Mouse (Mus musculus) stomach, postnatal 0 days (tissue): ENCODE results near the gene Flcn. TPM values are rescaled to one million over a fixed set of nuclear protein-coding genes. Genes with fewer than 3 reads are reported as not detected.

Experiments
- ATAC-seq: fragments of 200-750 bp; cut with Nextera tagmentation; 2 replicates; pipeline ENCODE4 v1.8.0; 2017; ENCODE audit not compliant: low FRiP score, low TSS enrichment
- DNase-seq: peaks from one replicate; pipeline ENCODE4 v3.0.0-alpha.2; 2016; ENCODE audit warnings: low spot score
- H3K27ac ChIP-seq: fragments of 300-500 bp; sonication (generic); replicated peaks from 2 replicates; pipeline ENCODE4 v1.5.1; 2014; ENCODE audit warnings: mild to moderate bottlenecking, control low read depth
- H3K27me3 ChIP-seq: fragments of 300-500 bp; sonication (generic); 2 replicates; pipeline ENCODE4 v1.6.1; 2014; ENCODE audit warnings: low read length; ENCODE audit not compliant: control insufficient read depth, insufficient read depth
- H3K36me3 ChIP-seq: fragments of 300-500 bp; sonication (generic); 2 replicates; pipeline ENCODE4 v1.6.1; 2014; ENCODE audit warnings: low read length, mixed read lengths; ENCODE audit not compliant: control insufficient read depth, insufficient read depth
- H3K4me1 ChIP-seq: fragments of 300-500 bp; sonication (generic); replicated peaks from 2 replicates; pipeline ENCODE4 v1.6.1; 2014; ENCODE audit warnings: antibody characterized with exemption; ENCODE audit not compliant: control insufficient read depth, insufficient read depth
- H3K4me2 ChIP-seq: fragments of 300-500 bp; sonication (generic); replicated peaks from 2 replicates; pipeline ENCODE4 v1.6.1; 2014; ENCODE audit warnings: low read depth, mild to moderate bottlenecking, control low read depth, moderate library complexity
- H3K4me3 ChIP-seq: fragments of 300-500 bp; sonication (generic); 2 replicates; pipeline ENCODE4 v1.5.1; 2014; ENCODE audit warnings: low read depth, low read length, control low read depth
- H3K9ac ChIP-seq: fragments of 300-500 bp; sonication (generic); 2 replicates; pipeline ENCODE4 v1.6.1; 2014; ENCODE audit warnings: mild to moderate bottlenecking, low read length, control low read depth, mixed read lengths
- H3K9me3 ChIP-seq: fragments of 300-500 bp; sonication (generic); 2 replicates; pipeline ENCODE4 v1.6.1; 2016; ENCODE audit warnings: low read length; ENCODE audit not compliant: control insufficient read depth
- CTCF ChIP-seq: IDR thresholded peaks from 2 replicates; pipeline ENCODE4 v1.5.1; 2016; ENCODE audit warnings: antibody characterized with exemption, low read depth, mild to moderate bottlenecking, moderate library complexity
- EP300 ChIP-seq: optimal IDR thresholded peaks from 2 replicates; pipeline ENCODE3; 2016; ENCODE audit warnings: antibody characterized with exemption
- WGBS: fragments of 180-500 bp; shearing (Covaris S2); extraction: QIAGEN DNeasy Blood & Tissue Kit; methylation state at CpG from one replicate; pipeline ENCODE4 v1.1.7; 2014; 5-methylcytosine and 5-hydroxymethylcytosine counted together
- polyA plus RNA-seq: library from polyadenylated mRNA; unstranded; fragments of >200 nt; fragmentation: Nextera tagmentation; extraction: Ambion mirVana; gene quantifications from 2 replicates; pipeline ENCODE4 v1.2.1, GENCODE M21; 2015

Gene Flcn
- polyA plus RNA-seq, 1 experiment from 2014 or later = 16.1 TPM

DNA sequence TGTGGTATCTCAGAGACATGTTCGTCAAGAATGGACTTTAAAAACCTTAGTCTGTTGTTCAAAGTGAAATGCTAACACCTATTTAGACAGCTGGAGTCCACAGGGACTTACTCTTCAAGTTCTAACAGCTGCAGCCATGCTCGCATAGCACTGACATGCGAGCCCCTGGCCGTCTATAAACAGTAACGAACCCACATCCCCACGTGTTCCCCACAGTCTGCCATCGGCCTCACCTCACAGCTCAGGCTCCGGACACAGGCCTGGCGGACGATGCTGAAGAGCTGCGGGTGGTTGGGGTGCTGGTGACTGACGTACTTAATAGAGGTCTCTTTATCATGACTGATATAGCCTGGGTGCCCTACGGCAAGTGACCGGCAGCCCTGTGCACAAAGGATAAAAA lies 6.3 kb downstream of the Flcn start:
- no peaks in the 10 kb centered on the region for H3K27me3 ChIP-seq
- DNase-seq (no peak), ATAC-seq (no peak)
- H3K36me3 ChIP-seq = peaks cover 55% of the 10 kb centered on the region
- WGBS = 93% methylated on average over 14 of the region's 14 CpGs
- H3K27ac ChIP-seq = no peak overlapping the region
- H3K4me2 ChIP-seq = no peak overlapping the region
- TF ChIP-seq CTCF = no peak
- no peak for TF ChIP-seq EP300
- H3K9ac ChIP-seq = no peak overlapping the region
- no peaks in the 10 kb centered on the region for H3K9me3 ChIP-seq
- H3K4me3 ChIP-seq = no peak overlapping the region
- H3K4me1 ChIP-seq = 0 out of 2 replicates have a peak, but pooled peaks cover 2% of the 10 kb centered on the region

GRCm38 (mm10) chr11:59801881-59802280 lies 7.9 kb downstream of the Flcn start:
- ATAC-seq (no peak), DNase-seq (no peak)
- no peak overlapping the region for H3K9ac ChIP-seq
- H3K4me3 ChIP-seq = no peak overlapping the region
- no peaks in the 10 kb centered on the region for H3K4me1 ChIP-seq
- H3K36me3 ChIP-seq = peaks cover 62% of the 10 kb centered on the region
- H3K9me3 ChIP-seq = no peaks in the 10 kb centered on the region
- H3K27me3 ChIP-seq = no peaks in the 10 kb centered on the region
- 95% methylated on average over 8 of the region's 8 CpGs for WGBS
- no peak overlapping the region for H3K4me2 ChIP-seq
- no peak overlapping the region for H3K27ac ChIP-seq
- TF ChIP-seq EP300 (no peak), CTCF (no peak)

DNA sequence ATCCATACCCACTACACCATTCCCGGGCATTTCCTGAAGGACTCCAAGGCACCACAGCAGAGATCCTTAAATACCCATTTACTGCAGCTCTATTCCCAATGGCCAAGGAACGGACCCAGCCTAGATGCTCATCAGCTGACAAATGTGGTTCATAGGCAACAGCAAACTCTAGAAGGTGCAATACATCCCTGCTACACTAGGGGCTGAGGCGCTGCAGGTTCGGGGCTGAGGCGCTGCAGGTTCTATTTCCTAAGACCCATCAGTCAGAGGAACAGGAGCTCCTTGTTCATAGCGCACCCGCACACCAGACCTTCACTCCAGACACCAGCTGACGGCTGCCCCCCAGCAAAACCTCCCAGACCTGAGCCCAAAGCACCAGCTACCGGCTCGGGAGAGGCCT lies 9.4 kb downstream of the Flcn start:
- TF ChIP-seq EP300 (no peak), CTCF (peak; percentile 45)
- Histone ChIP-seq H3K9ac (no peak overlapping the region), H3K9me3 (no peaks in the 10 kb centered on the region), H3K4me3 (no peak overlapping the region), H3K27ac (no peak overlapping the region), H3K27me3 (no peaks in the 10 kb centered on the region), H3K36me3 (peaks cover 54% of the 10 kb centered on the region), H3K4me1 (no peaks in the 10 kb centered on the region), H3K4me2 (no peak overlapping the region)
- no peak for ATAC-seq
- no peak for DNase-seq
- 92% methylated on average over 10 of the region's 10 CpGs for WGBS

GRCm38 (mm10) chr11:59793390-59793789 lies 16.4 kb downstream of the Flcn start:
- ATAC-seq (no peak), DNase-seq (no peak)
- no peak overlapping the region for H3K4me3 ChIP-seq
- no peaks in the 10 kb centered on the region for H3K27me3 ChIP-seq
- TF ChIP-seq CTCF = no peak
- TF ChIP-seq EP300 = no peak
- 68% methylated on average over 6 of the region's 6 CpGs for WGBS
- H3K36me3 ChIP-seq = peaks cover 41% of the 10 kb centered on the region
- no peak overlapping the region for H3K4me2 ChIP-seq
- H3K9ac ChIP-seq = no peak overlapping the region
- H3K9me3 ChIP-seq = no peaks in the 10 kb centered on the region
- no peaks in the 10 kb centered on the region for H3K4me1 ChIP-seq
- H3K27ac ChIP-seq = no peak overlapping the region

- Histone ChIP-seq H3K36me3 (peaks cover 21% of the 10 kb centered on the region), H3K4me3 (no peak overlapping the region), H3K4me1 (peaks cover 4% of the 10 kb centered on the region), H3K4me2 (no peak overlapping the region), H3K9ac (no peak overlapping the region), H3K9me3 (no peaks in the 10 kb centered on the region), H3K27me3 (no peaks in the 10 kb centered on the region), H3K27ac (no peak overlapping the region)
- no peak for DNase-seq
- TF ChIP-seq EP300 (no peak), CTCF (no peak)
- WGBS = 48% methylated on average over 1 of the region's 1 CpGs
- ATAC-seq = peak; percentile 28; the same call in 1 of the 2 replicates
These were observed 20.5 kb downstream of the Flcn start for GRCm38 (mm10) chr11:59789311-59789710.

GRCm38 (mm10) chr11:59787199-59787781 lies 22.5 kb downstream of the Flcn start, which contains the start of gene Pld6:
Gene Pld6, minus strand, starts transcription at chr11:59787645.
- H3K36me3 ChIP-seq = peaks cover 8% of the 10 kb centered on the region
- H3K4me3 ChIP-seq = peak within 1 kb of the TSS; percentile 47
- H3K4me1 ChIP-seq = peaks cover 4% of the 10 kb centered on the region
- WGBS = under 1% methylated on average over 51 of the region's 51 CpGs
- TF ChIP-seq EP300 = no peak
- TF ChIP-seq CTCF = peak; percentile 31; the same call in 1 of the 2 replicates
- H3K27ac ChIP-seq = peak within 1 kb of the TSS; percentile 53; the same call in 1 of the 2 replicates
- H3K27me3 ChIP-seq = no peaks in the 10 kb centered on the region
- ATAC-seq = peak; percentile 81
- peak within 1 kb of the TSS; percentile 52 for H3K9ac ChIP-seq
- peak; percentile 88 for DNase-seq
- H3K9me3 ChIP-seq = no peaks in the 10 kb centered on the region
- peak within 1 kb of the TSS; percentile 84 for H3K4me2 ChIP-seq
